Mouse (Mus musculus) hindbrain, embryonic 16.5 days (tissue): ENCODE measurements at regions not wholly inside any gene's neighbourhood (a gene's known extent, or its start where the extent isn't known, plus 50 kb on each side); places are given as distances from the start of the nearest gene placed in this dataset.

Source experiments
- ATAC-seq: fragments of 200-750 bp; cut with Nextera tagmentation; 2 replicates; pipeline ENCODE4 v1.8.0; 2017; ENCODE audit warnings: moderate TSS enrichment, moderate library complexity
- H3K27ac ChIP-seq: fragments of 300-500 bp; sonication (generic); 2 replicates; pipeline ENCODE4 v1.5.1; 2014; ENCODE audit warnings: low read depth, mild to moderate bottlenecking, control low read depth, low read length, moderate library complexity
- H3K27me3 ChIP-seq: fragments of 300-500 bp; sonication (generic); replicated peaks from 2 replicates; pipeline ENCODE4 v1.6.1; 2014; ENCODE audit warnings: low read length; ENCODE audit not compliant: control insufficient read depth, insufficient read depth
- H3K36me3 ChIP-seq: fragments of 300-500 bp; sonication (generic); 2 replicates; pipeline ENCODE4 v1.6.1; 2014; ENCODE audit warnings: mild to moderate bottlenecking, low read length, moderate library complexity, mixed read lengths; ENCODE audit not compliant: control insufficient read depth, insufficient read depth
- H3K4me1 ChIP-seq: fragments of 300-500 bp; sonication (generic); 2 replicates; pipeline ENCODE4 v1.6.1; 2014; ENCODE audit warnings: low read depth, low read length; ENCODE audit not compliant: control insufficient read depth, insufficient read depth
- H3K4me2 ChIP-seq: fragments of 300-500 bp; sonication (generic); 2 replicates; pipeline ENCODE4 v1.6.1; 2014; ENCODE audit warnings: mild to moderate bottlenecking, low read length, control low read depth, moderate library complexity
- H3K4me3 ChIP-seq: fragments of 300-500 bp; sonication (generic); 2 replicates; pipeline ENCODE4 v1.5.1; 2014; ENCODE audit warnings: mild to moderate bottlenecking, low read length, control low read depth, moderate library complexity
- H3K9ac ChIP-seq: fragments of 300-500 bp; sonication (generic); 2 replicates; pipeline ENCODE4 v1.6.1; 2014; ENCODE audit warnings: low read depth, mild to moderate bottlenecking, control low read depth, low read length, moderate library complexity
- H3K9me3 ChIP-seq: fragments of 300-500 bp; sonication (generic); 2 replicates; pipeline ENCODE4 v1.6.1; 2014; ENCODE audit warnings: mild to moderate bottlenecking, low read length, moderate library complexity; ENCODE audit not compliant: control insufficient read depth
- WGBS: fragments of 180-500 bp; shearing (Covaris S2); extraction: QIAGEN DNeasy Blood & Tissue Kit; methylation state at CpG from one replicate; pipeline ENCODE4 v1.1.7; 2014; 5-methylcytosine and 5-hydroxymethylcytosine counted together

DNA sequence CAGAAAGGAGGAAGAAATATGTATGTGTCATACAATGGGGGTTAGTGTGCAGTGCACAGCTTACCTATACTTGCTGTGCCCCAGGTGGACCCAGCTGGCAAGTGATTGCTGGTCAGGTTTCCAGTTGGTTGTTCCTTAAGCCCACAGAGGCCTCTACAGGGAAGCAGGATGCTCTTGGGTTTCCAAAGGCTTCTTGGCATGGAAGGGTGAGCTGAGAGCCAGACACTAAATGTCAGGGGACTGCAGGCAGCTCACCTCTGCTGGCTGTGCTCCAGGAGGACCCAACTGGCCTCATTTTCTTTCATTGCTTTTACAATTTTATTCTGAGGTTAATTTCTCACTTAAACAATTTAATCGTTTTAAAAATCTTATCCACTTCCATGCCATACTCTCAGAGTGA is 108.1 kb downstream of the Gm10184 start:
- Histone ChIP-seq H3K9ac (no peak overlapping the region), H3K9me3 (no peaks in the 10 kb centered on the region), H3K4me2 (no peak overlapping the region), H3K4me1 (no peaks in the 10 kb centered on the region), H3K27ac (no peak overlapping the region), H3K36me3 (no peaks in the 10 kb centered on the region), H3K4me3 (no peak overlapping the region), H3K27me3 (no peaks in the 10 kb centered on the region)
- 76% methylated on average over 1 of the region's 1 CpGs for WGBS
- ATAC-seq: no peak

DNA sequence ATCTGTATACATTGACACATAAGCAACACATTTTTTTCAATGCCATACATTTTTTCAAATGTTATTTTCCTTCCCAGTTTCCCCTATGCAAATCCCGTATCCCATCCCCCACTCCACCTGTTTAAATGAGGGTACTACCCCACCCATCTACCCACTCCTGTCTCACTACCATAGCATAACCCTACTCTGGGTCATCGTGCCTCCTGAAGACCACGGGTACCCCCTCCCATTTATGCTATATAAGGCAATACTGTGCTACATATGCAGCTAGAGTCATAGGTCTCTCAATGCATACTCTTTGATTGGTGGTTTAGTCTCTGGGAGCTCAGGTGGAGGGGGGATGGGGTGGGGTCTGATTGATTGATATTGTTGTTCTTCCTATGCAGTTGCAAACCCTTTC is 132.7 kb downstream of the Gm10184 start:
- Histone ChIP-seq H3K36me3 (no peaks in the 10 kb centered on the region), H3K27ac (no peak overlapping the region), H3K4me1 (no peaks in the 10 kb centered on the region), H3K4me2 (no peak overlapping the region), H3K9ac (no peak overlapping the region), H3K4me3 (no peak overlapping the region), H3K27me3 (no peaks in the 10 kb centered on the region), H3K9me3 (no peaks in the 10 kb centered on the region)
- WGBS: 89% methylated on average over 3 of the region's 3 CpGs
- ATAC-seq: no peak

DNA sequence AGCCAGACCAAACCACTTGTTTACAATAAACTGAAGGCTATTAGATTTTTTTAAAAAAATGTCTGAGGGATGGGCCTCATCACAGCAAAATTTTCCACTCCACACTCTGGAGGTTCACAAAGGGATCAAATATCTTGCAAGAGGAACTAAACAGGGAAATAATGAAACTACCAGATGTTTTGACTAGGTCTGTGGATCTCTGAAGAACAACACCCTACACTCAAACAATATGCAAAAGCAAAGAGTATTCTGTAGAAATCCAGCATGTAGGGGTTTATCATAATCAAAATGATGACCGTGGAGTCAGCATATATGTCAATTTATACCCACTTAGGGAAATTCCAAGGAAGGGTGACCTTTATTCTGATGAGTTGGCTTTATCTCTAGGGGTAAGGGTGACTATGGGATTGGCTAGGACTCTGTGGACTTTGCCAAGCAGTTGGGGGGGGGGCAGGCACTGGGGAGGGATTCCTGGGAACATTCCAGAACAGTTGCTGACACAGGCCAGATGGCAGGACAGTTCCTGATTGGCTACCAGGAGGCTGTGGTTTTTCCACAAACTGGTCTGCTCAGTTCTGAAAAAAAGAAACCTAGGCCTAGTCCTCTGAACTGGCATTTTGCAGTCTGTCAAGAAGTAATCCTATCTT is 143.9 kb downstream of the Gm10184 start:
- H3K27me3 ChIP-seq: no peaks in the 10 kb centered on the region
- ATAC-seq: no peak
- WGBS: 83% methylated on average over 1 of the region's 1 CpGs

DNA sequence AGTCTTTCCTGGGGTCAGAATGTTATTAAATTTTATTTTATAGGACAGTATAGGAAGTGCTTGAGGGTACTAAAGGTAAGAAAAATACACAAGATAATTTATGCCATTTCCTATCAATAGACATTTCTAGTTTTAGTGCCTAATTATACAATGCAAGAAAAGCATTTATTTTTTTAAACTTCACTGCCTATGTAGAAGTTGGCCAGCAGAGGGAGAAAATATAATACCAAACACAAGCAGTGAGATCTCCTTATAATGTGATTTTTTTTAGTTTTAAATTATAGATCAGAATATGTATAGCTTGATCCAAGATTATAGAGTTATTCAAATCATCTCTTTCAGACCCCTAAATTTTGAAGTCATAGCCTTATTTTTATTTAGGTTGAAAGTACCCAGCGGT is 172.8 kb downstream of the Gm10184 start:
- WGBS: 93% methylated on average over 1 of the region's 1 CpGs
- ATAC-seq: no peak
- H3K4me1 ChIP-seq: no peaks in the 10 kb centered on the region

More for the DNA sequence above, 143.9 kb downstream of the Gm10184 start:
- H3K4me3 ChIP-seq: no peak overlapping the region
- H3K4me1 ChIP-seq: no peaks in the 10 kb centered on the region
- H3K9me3 ChIP-seq: no peaks in the 10 kb centered on the region
- no peak overlapping the region for H3K4me2 ChIP-seq
- H3K9ac ChIP-seq: no peak overlapping the region
- no peak overlapping the region for H3K27ac ChIP-seq
- no peaks in the 10 kb centered on the region for H3K36me3 ChIP-seq

DNA sequence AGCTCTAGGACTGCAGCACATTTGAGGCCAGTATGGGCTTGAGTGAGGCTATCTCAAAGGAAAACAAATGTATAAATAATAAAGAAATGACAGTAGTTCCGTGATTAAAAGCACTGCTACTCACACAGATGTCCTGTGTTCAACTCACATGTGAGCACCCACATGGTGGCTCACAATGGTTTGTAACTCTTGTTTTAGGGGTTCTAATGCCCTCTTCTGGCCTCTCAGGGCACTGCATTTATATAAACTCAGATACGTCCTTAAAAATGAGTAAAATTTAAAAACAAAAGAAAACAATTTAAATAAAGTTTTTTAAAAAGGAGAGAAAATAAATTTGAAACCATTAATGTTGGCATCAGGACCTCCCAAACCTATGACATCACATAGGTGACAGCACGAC is 184.7 kb downstream of the Gm10184 start:
- no peak overlapping the region for H3K27ac ChIP-seq
- H3K4me1 ChIP-seq: no peaks in the 10 kb centered on the region
- no peak overlapping the region for H3K4me2 ChIP-seq
- no peak overlapping the region for H3K4me3 ChIP-seq
- H3K9me3 ChIP-seq: no peaks in the 10 kb centered on the region
- ATAC-seq: no peak
- WGBS: 67% methylated on average over 3 of the region's 3 CpGs
- H3K27me3 ChIP-seq: no peaks in the 10 kb centered on the region
- no peaks in the 10 kb centered on the region for H3K36me3 ChIP-seq
- H3K9ac ChIP-seq: no peak overlapping the region

More for the DNA sequence above, 172.8 kb downstream of the Gm10184 start:
- no peaks in the 10 kb centered on the region for H3K27me3 ChIP-seq
- no peak overlapping the region for H3K4me3 ChIP-seq
- no peak overlapping the region for H3K27ac ChIP-seq
- H3K9me3 ChIP-seq: no peaks in the 10 kb centered on the region
- no peak overlapping the region for H3K9ac ChIP-seq
- no peaks in the 10 kb centered on the region for H3K36me3 ChIP-seq
- H3K4me2 ChIP-seq: no peak overlapping the region

DNA sequence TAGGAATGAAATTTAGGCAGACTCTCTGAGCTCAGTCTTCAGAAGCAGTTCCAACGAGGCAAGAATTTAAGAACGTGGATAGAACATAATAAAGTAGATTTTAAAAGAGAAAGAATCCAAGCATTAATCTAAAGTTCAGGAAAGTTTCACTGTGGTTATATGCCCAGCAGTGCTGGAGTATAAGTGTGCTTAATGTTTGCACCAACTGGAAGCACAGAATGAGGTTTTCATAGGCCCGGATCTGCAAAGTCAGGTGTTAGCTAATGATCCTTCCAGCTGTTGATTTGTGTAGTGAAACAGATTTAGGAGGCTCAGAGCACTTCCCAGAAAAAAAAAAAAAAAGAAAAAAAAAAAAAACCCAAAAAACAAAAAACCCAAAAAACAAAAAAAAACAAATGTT is 228.5 kb downstream of the Gm10184 start:
- Histone ChIP-seq H3K9ac (no peak overlapping the region), H3K36me3 (no peaks in the 10 kb centered on the region), H3K4me2 (no peak overlapping the region), H3K4me1 (no peaks in the 10 kb centered on the region), H3K27ac (no peak overlapping the region), H3K9me3 (no peaks in the 10 kb centered on the region), H3K27me3 (no peaks in the 10 kb centered on the region), H3K4me3 (no peak overlapping the region)
- WGBS: 72% methylated on average over 3 of the region's 3 CpGs
- no peak for ATAC-seq

DNA sequence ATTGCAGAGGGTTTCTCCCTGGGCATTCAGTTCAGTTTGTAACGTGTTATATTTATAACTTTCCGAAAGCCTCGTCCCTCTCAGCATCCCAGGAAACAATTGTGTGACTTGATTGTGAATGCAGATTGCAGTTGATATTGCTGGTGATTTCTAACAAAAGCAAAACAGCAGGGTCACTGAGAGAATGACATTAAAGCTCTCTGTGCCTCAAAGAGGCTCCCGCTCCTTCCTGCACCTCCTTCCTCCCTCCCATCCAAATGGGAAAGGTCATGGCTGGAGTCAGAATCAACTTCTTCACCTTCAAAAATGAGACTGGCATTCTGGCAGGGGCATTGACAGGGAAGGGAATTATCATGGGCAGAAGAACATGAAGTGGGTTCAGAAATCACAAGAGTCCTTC is 251.9 kb downstream of the Gm10184 start:
- Histone ChIP-seq H3K9ac (no peak overlapping the region), H3K36me3 (no peaks in the 10 kb centered on the region), H3K27me3 (no peaks in the 10 kb centered on the region), H3K4me3 (no peak overlapping the region), H3K27ac (no peak overlapping the region), H3K9me3 (no peaks in the 10 kb centered on the region), H3K4me1 (no peaks in the 10 kb centered on the region), H3K4me2 (no peak overlapping the region)
- 27% methylated on average over 4 of the region's 4 CpGs for WGBS
- ATAC-seq: no peak

DNA sequence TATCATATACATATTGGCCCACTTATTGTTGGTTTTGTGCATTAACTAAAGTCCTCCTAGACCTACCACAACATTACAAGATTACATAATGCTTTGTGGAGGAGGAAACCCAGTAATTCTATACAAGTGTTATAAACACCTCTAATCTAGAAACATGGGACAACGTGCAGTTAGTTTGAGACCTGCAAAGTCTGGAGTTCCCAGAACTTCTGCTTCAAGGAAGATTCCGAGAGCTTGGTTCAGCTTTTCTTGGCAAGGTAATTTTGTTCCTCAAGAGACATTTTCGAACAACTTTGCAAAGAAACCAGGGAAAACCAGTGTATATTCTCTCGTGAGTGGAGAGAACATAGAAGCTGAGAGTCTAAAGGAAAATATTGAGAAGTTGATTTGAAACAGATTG is 254.0 kb downstream of the Gm10184 start:
- H3K4me2 ChIP-seq: no peak overlapping the region
- no peaks in the 10 kb centered on the region for H3K27me3 ChIP-seq
- no peak overlapping the region for H3K9ac ChIP-seq
- H3K4me3 ChIP-seq: no peak overlapping the region
- no peaks in the 10 kb centered on the region for H3K4me1 ChIP-seq
- ATAC-seq: no peak
- 91% methylated on average over 4 of the region's 4 CpGs for WGBS
- no peaks in the 10 kb centered on the region for H3K36me3 ChIP-seq
- H3K9me3 ChIP-seq: no peaks in the 10 kb centered on the region
- no peak overlapping the region for H3K27ac ChIP-seq

DNA sequence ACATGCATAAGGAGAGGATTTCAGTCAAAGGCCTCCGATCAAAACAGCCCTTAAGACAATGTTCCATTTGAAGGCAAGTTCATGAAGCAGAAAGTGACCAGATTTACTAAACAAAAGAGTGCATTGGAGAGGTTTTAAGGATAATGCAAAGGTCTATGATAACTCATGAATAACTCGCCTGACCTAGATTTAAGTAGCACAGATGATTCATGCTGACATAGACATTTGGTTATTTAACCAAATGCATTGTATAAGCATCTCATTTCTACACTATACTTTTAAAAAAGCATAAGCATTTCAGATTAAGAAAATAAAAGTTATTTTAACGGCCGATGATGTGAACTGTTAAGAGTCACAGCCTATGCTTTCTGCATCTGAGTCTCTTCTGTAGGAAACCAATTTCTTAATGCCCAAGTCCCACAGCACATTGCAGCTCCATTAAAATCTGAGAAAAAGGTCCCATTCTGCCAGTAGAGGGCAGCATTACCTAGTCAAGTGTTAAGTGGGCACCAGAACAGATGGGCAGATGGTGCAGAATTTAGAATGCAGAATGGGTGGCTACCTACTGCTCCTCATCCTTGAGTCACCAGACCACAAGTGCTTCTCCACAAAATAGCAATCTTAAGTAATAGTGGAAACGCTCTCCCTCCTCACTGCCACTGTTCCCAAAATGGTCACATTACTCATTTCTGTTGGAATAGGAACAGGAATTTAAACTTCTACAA is 256.0 kb downstream of the Gm10184 start:
- ATAC-seq: peak; percentile 68; the same call in 1 of the 2 replicates
- Histone ChIP-seq H3K4me1 (no peaks in the 10 kb centered on the region), H3K9ac (no peak overlapping the region), H3K27ac (no peak overlapping the region), H3K4me2 (no peak overlapping the region), H3K9me3 (no peaks in the 10 kb centered on the region), H3K36me3 (no peaks in the 10 kb centered on the region), H3K4me3 (no peak overlapping the region), H3K27me3 (no peaks in the 10 kb centered on the region)
- 60% methylated on average over 5 of the region's 5 CpGs for WGBS
